ENCODE assay signal across 32 mouse cellular contexts in the genomic region with DNA sequence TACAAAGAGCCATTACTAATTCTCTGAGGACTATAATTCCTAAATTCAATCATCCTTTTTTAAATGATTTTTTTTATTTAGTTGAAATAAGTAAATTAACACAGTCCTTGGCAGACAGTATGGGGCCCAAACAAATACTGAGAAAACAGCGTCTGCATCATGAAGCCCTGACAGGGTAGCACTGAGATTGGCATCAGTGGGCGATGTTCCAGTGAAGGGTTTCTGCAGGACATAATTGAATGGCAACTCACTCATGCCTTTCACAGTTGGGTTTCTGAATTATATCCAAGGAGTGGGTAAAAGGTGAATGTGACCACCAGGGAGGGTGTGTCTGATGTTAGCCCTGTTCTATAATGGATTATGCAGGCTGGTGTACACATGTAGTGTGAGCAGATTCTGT.
DNase-seq lines count a peak whose midpoint lies in the region; ATAC-seq and TF ChIP-seq lines count a peak whose summit lies in the region.
"Had no signal": no experiment of that assay in that cellular context is flagged by ENCODE, and none has a peak within 500 bp of the region (broad histone marks: within the 10 kb centered on the region; RNA-seq: fewer than 3 reads in every experiment).

No protein-coding gene starts in this region.

- no peak for TF ChIP-seq POLR2A in brain, embryonic 14.5 days (IDR thresholded peaks at IDR 0.05; ENCODE audit: borderline replicate concordance, extremely low read depth, insufficient read depth, insufficient read length, poor library complexity, severe bottlenecking)

- DNase-seq in adrenal gland, adult 8-10 months = peak; percentile 7
- DNase-seq in adrenal gland, postnatal 25 days = no peak
- DNase-seq in forebrain, embryonic 14.5 days (ENCODE audit: low spot score) = peak; percentile 43
- no peak for DNase-seq in forebrain, embryonic 10.5 days (ENCODE audit: extremely low spot score, low spot score)
- peak; percentile 11 to 13 for DNase-seq in kidney, postnatal 4 days
- DNase-seq in brain, embryonic 14.5 days (ENCODE audit: low read depth) = peak; percentile 75
- DNase-seq: adrenal gland, adult 2 months; cerebellum, adult 9-10 months; heart, adult 2 months; heart, postnatal 4 days; kidney, adult 2 months; layer of hippocampus, postnatal 36 days; liver; lung, adult 2 months; lung, postnatal 10 days; right cerebral cortex, adult 18-20 months; spleen, adult 18-20 months; thymus, adult 18-20 months; thymus, postnatal 25 days had no signal

- no peaks in the 10 kb centered on the region for H3K36me3 ChIP-seq in forebrain, embryonic 14.5 days (ENCODE audit: control insufficient read depth, insufficient read depth, low read length)
- no peaks in the 10 kb centered on the region for H3K36me3 ChIP-seq in forebrain, embryonic 10.5 days (replicated peaks)
- no peaks in the 10 kb centered on the region for H3K36me3 ChIP-seq in kidney, embryonic 15.5 days
- H3K36me3 ChIP-seq: hindbrain, embryonic 15.5 days; intestine, embryonic 15.5 days had no signal

- no peak for TF ChIP-seq CTCF in brain, embryonic 14.5 days (IDR thresholded peaks at IDR 0.05; ENCODE audit: borderline replicate concordance, extremely low read depth, insufficient read depth, insufficient read length)

- no peak overlapping the region for H3K4me2 ChIP-seq in forebrain, embryonic 14.5 days (ENCODE audit: low read length)
- H3K4me2 ChIP-seq in kidney, embryonic 15.5 days = no peak overlapping the region
- H3K4me2 ChIP-seq: forebrain, embryonic 12.5 days; heart, embryonic 12.5 days; hindbrain, embryonic 15.5 days; intestine, embryonic 15.5 days; midbrain, embryonic 13.5 days had no signal

- H3K27ac ChIP-seq in forebrain, embryonic 14.5 days (ENCODE audit: low read depth, low read length) = no peak overlapping the region
- H3K27ac ChIP-seq in forebrain, embryonic 10.5 days = no peak overlapping the region
- H3K27ac ChIP-seq in kidney, embryonic 15.5 days = no peak overlapping the region
- H3K27ac ChIP-seq: forebrain, embryonic 12.5 days; heart, adult 2 months; hindbrain, embryonic 15.5 days; intestine, embryonic 15.5 days; kidney, postnatal 0 days; liver, embryonic 14.5 days; macrophage; midbrain, embryonic 13.5 days; stomach, postnatal 0 days had no signal

- H3K9ac ChIP-seq in forebrain, embryonic 14.5 days (ENCODE audit: low read length) = no peak overlapping the region
- no peak overlapping the region for H3K9ac ChIP-seq in kidney, embryonic 15.5 days
- H3K9ac ChIP-seq: forebrain, embryonic 12.5 days; heart, embryonic 12.5 days; hindbrain, embryonic 15.5 days; intestine, embryonic 15.5 days; liver, embryonic 14.5 days; midbrain, embryonic 13.5 days had no signal

- ATAC-seq in forebrain, embryonic 14.5 days = 0 out of 2 replicates have a peak, but pooled peaks have one; percentile 46
- no peak for ATAC-seq in kidney, embryonic 15.5 days (replicated peaks; ENCODE audit: low FRiP score)
- ATAC-seq: intestine, embryonic 15.5 days; midbrain, embryonic 13.5 days; Patski had no signal

- H3K4me3 ChIP-seq in forebrain, embryonic 14.5 days (ENCODE audit: low read depth, low read length) = no peak overlapping the region
- no peak overlapping the region for H3K4me3 ChIP-seq in forebrain, embryonic 10.5 days
- H3K4me3 ChIP-seq in kidney, embryonic 15.5 days (replicated peaks) = no peak overlapping the region
- H3K4me3 ChIP-seq: erythroblast, embryonic 14.5 days; forebrain, embryonic 12.5 days; heart, adult 2 months; heart, embryonic 12.5 days; hindbrain, embryonic 15.5 days; intestine, embryonic 15.5 days; midbrain, embryonic 13.5 days had no signal

- H3K4me1 ChIP-seq in forebrain, embryonic 14.5 days (ENCODE audit: control insufficient read depth, insufficient read depth, low read length) = no peaks in the 10 kb centered on the region
- H3K4me1 ChIP-seq in forebrain, embryonic 10.5 days = no peaks in the 10 kb centered on the region
- H3K4me1 ChIP-seq in kidney, embryonic 15.5 days = no peaks in the 10 kb centered on the region
- H3K4me1 ChIP-seq: forebrain, embryonic 12.5 days; heart, embryonic 12.5 days; hindbrain, embryonic 15.5 days; intestine, embryonic 15.5 days; midbrain, embryonic 13.5 days had no signal

- 46% methylated on average over 2 of the region's 2 CpGs for WGBS in forebrain, embryonic 14.5 days
- 85% methylated on average over 2 of the region's 2 CpGs for WGBS in forebrain, embryonic 10.5 days
- WGBS in kidney, embryonic 15.5 days = 75% methylated on average over 2 of the region's 2 CpGs

- H3K27me3 ChIP-seq in forebrain, embryonic 14.5 days (replicated peaks; ENCODE audit: control insufficient read depth, insufficient read depth, low read length) = no peaks in the 10 kb centered on the region
- no peaks in the 10 kb centered on the region for H3K27me3 ChIP-seq in forebrain, embryonic 10.5 days (ENCODE audit: poor library complexity, severe bottlenecking)
- no peaks in the 10 kb centered on the region for H3K27me3 ChIP-seq in kidney, embryonic 15.5 days
- H3K27me3 ChIP-seq: forebrain, embryonic 12.5 days; heart, embryonic 12.5 days; hindbrain, embryonic 15.5 days; intestine, embryonic 15.5 days; midbrain, embryonic 13.5 days; Patski had no signal

- H3K9me3 ChIP-seq in forebrain, embryonic 14.5 days (replicated peaks; ENCODE audit: control insufficient read depth, low read length) = no peaks in the 10 kb centered on the region
- H3K9me3 ChIP-seq in forebrain, embryonic 10.5 days = no peaks in the 10 kb centered on the region
- H3K9me3 ChIP-seq in kidney, embryonic 15.5 days (replicated peaks) = no peaks in the 10 kb centered on the region
- H3K9me3 ChIP-seq: forebrain, embryonic 12.5 days; G1E; heart, embryonic 12.5 days; hindbrain, embryonic 15.5 days; intestine, embryonic 15.5 days; midbrain, embryonic 13.5 days had no signal

Comparison
In these comparisons a context has a peak if more than half of its experiments do, and no peak if none do; other contexts are left out.
1. DNase-seq: peak in adrenal gland, adult 8-10 months (single experiment), forebrain, embryonic 14.5 days (single experiment), kidney, postnatal 4 days (2 of 2) and brain, embryonic 14.5 days (single experiment); none in adrenal gland, postnatal 25 days (single experiment) and forebrain, embryonic 10.5 days (single experiment).